Mouse (Mus musculus) ES-E14 (cell line): ENCODE data around the gene E130114P18Rik. TPM values are rescaled to one million over a fixed set of nuclear protein-coding genes. Genes with fewer than 3 reads are reported as not detected.

ENCODE experiments used
- DNase-seq: peaks from one replicate; pipeline ENCODE4 v3.0.0-alpha.2; 2013; ENCODE audit warnings: low read depth, low spot score
- H3K27ac ChIP-seq: 2 replicates; pipeline ENCODE4 v1.5.1; 2012; ENCODE audit warnings: low read depth, mild to moderate bottlenecking, low read length, moderate library complexity, mixed read lengths; ENCODE audit not compliant: poor library complexity, insufficient read depth, severe bottlenecking
- H3K36me3 ChIP-seq: 2 replicates; pipeline ENCODE4 v1.6.1; 2012; ENCODE audit warnings: mild to moderate bottlenecking, low read length, moderate library complexity, mixed read lengths; ENCODE audit not compliant: control insufficient read depth, poor library complexity, insufficient read depth, severe bottlenecking
- H3K4me1 ChIP-seq, 2 experiments: fragments of 150-350 bp in 1 of 2; sonication (generic) in 1 of 2; 2 replicates each; pipeline ENCODE4 v1.6.1; 2012; ENCODE audit warnings: low read length in 2 of 2, mild to moderate bottlenecking in 1 of 2, mixed read lengths in 1 of 2; ENCODE audit not compliant: control insufficient read depth in 2 of 2, insufficient read depth in 2 of 2, poor library complexity in 1 of 2
- H3K4me3 ChIP-seq, 2 experiments: fragments of 150-350 bp in 1 of 2; sonication (generic) in 1 of 2; 2 replicates each; pipeline ENCODE4 v1.5.1; 2012; ENCODE audit warnings: low read length in 2 of 2, low read depth in 1 of 2, mild to moderate bottlenecking in 1 of 2, mixed read lengths in 1 of 2; ENCODE audit not compliant: insufficient read depth in 1 of 2, poor library complexity in 1 of 2, severe bottlenecking in 1 of 2
- H3K9ac ChIP-seq: 2 replicates; pipeline ENCODE4 v1.6.1; 2012; ENCODE audit warnings: low read depth, mild to moderate bottlenecking, low read length, mixed read lengths; ENCODE audit not compliant: poor library complexity, insufficient read depth, severe bottlenecking
- H3K9me3 ChIP-seq: fragments of 150-350 bp; sonication (generic); 2 replicates; pipeline ENCODE4 v1.6.1; 2012; ENCODE audit warnings: low read depth, mild to moderate bottlenecking, low read length; ENCODE audit not compliant: control insufficient read depth, insufficient read depth
- CHD2 ChIP-seq: IDR thresholded peaks from 2 replicates; pipeline ENCODE4 v1.6.1; 2014; ENCODE audit warnings: mild to moderate bottlenecking, low read depth, low read length, inconsistent platforms
- HCFC1 ChIP-seq: IDR thresholded peaks from 2 replicates; pipeline ENCODE4 v1.6.1; 2012; ENCODE audit warnings: low read length, inconsistent platforms, borderline replicate concordance; ENCODE audit not compliant: insufficient read depth
- MAFK ChIP-seq: IDR thresholded peaks from 2 replicates; pipeline ENCODE4 v1.6.1; 2014; ENCODE audit warnings: mild to moderate bottlenecking, low read depth, low read length, inconsistent platforms; ENCODE audit not compliant: insufficient read depth
- ZC3H11A ChIP-seq: IDR thresholded peaks from 2 replicates; pipeline ENCODE4 v1.6.1; 2012; ENCODE audit warnings: low read depth, mild to moderate bottlenecking, inconsistent platforms, low read length, borderline replicate concordance
- ZNF384 ChIP-seq: IDR thresholded peaks from 2 replicates; pipeline ENCODE4 v1.6.1; 2012; ENCODE audit warnings: low read depth, low read length, inconsistent platforms
- in situ Hi-C, 2 experiments: fragments of 600-800 bp; cut with MboI; formaldehyde crosslinking; loops; one replicate each; pipeline ENCODE4 v1.15.1; 2025; ENCODE audit warnings: low sequenced_read_pairs in 2 of 2, inconsistent platforms in 1 of 2; ENCODE audit not compliant: unreplicated experiment in 2 of 2
- total RNA-seq: library from RNA; depleted of rRNA; stranded (reverse); fragments of 300-350 nt; gene quantifications from 2 replicates; pipeline ENCODE4 v1.2.3, GENCODE M21; 2012

Gene E130114P18Rik
- total RNA-seq, 1 experiment, result not detected

- peak; percentile 89 for DNase-seq
Measured at GRCm38 (mm10) chr4:97772084-97772484, 5.8 kb downstream of the E130114P18Rik start.

GRCm38 (mm10) chr4:97771426-97771825, 6.5 kb downstream of the E130114P18Rik start:
- TF ChIP-seq HCFC1 (no peak), ZNF384 (no peak), ZC3H11A (no peak)
- DNase-seq, result no peak
- in situ Hi-C loops, result no loop called here
- Histone ChIP-seq H3K27ac (no peak overlapping the region), H3K4me1 (0 out of 4 replicates have a peak, but pooled peaks cover 0 to 1% of the 10 kb centered on the region in 2 experiments), H3K9ac (no peak overlapping the region), H3K4me3 (peak overlapping the region; percentile 30 to 79; a peak in 3 of 4 replicates), H3K36me3 (no peaks in the 10 kb centered on the region), H3K9me3 (no peaks in the 10 kb centered on the region)

More at GRCm38 (mm10) chr4:97772084-97772484, 5.8 kb downstream of the E130114P18Rik start:
- Histone ChIP-seq H3K4me3 (peak overlapping the region; percentile 40 to 79), H3K9me3 (no peaks in the 10 kb centered on the region), H3K27ac (no peak overlapping the region), H3K4me1 (0 out of 4 replicates have a peak, but pooled peaks cover 0 to 1% of the 10 kb centered on the region in 2 experiments), H3K9ac (peak overlapping the region; percentile 38; the same call in 1 of the 2 replicates), H3K36me3 (no peaks in the 10 kb centered on the region)
- in situ Hi-C loops, result no loop called here
- no peak for TF ChIP-seq ZC3H11A
- no peak for TF ChIP-seq CHD2
- no peak for TF ChIP-seq HCFC1
- no peak for TF ChIP-seq ZNF384
- TF ChIP-seq MAFK, result peak; percentile 32; the same call in 1 of the 2 replicates

- TF ChIP-seq MAFK, result no peak
- TF ChIP-seq ZC3H11A, result no peak
- no peak for TF ChIP-seq ZNF384
- TF ChIP-seq HCFC1, result no peak
- TF ChIP-seq CHD2, result no peak
- DNase-seq, result no peak
- Histone ChIP-seq H3K9me3 (no peaks in the 10 kb centered on the region), H3K9ac (no peak overlapping the region), H3K4me3 (no peak overlapping the region), H3K27ac (no peak overlapping the region), H3K36me3 (no peaks in the 10 kb centered on the region), H3K4me1 (0 out of 4 replicates have a peak, but pooled peaks cover 0 to 1% of the 10 kb centered on the region in 2 experiments)
- in situ Hi-C loops, result no loop called here
Measured at GRCm38 (mm10) chr4:97769861-97770260, 8.0 kb downstream of the E130114P18Rik start.

GRCm38 (mm10) chr4:97767516-97767915, 10.4 kb downstream of the E130114P18Rik start:
- Histone ChIP-seq H3K4me3 (no peak overlapping the region), H3K9ac (no peak overlapping the region), H3K4me1 (no peaks in the 10 kb centered on the region), H3K9me3 (no peaks in the 10 kb centered on the region), H3K27ac (no peak overlapping the region), H3K36me3 (no peaks in the 10 kb centered on the region)
- DNase-seq, result no peak
- in situ Hi-C loops, result no loop called here
- no peak for TF ChIP-seq MAFK
- no peak for TF ChIP-seq ZC3H11A
- no peak for TF ChIP-seq ZNF384
- TF ChIP-seq CHD2, result no peak
- no peak for TF ChIP-seq HCFC1

- Histone ChIP-seq H3K27ac (no peak overlapping the region), H3K9me3 (no peaks in the 10 kb centered on the region), H3K9ac (no peak overlapping the region), H3K4me3 (no peak overlapping the region), H3K36me3 (no peaks in the 10 kb centered on the region), H3K4me1 (no peaks in the 10 kb centered on the region)
- no peak for DNase-seq
- in situ Hi-C loops, result no loop called here
- TF ChIP-seq HCFC1, result no peak
- TF ChIP-seq CHD2, result no peak
- TF ChIP-seq ZC3H11A, result no peak
- TF ChIP-seq MAFK, result no peak
- no peak for TF ChIP-seq ZNF384
Measured at GRCm38 (mm10) chr4:97767025-97767424, 10.9 kb downstream of the E130114P18Rik start.
